Mouse (Mus musculus) C2C12 (cell line): ENCODE measurements around the gene Tspan14. TPM values are rescaled to one million over a fixed set of nuclear protein-coding genes. Genes with fewer than 3 reads are reported as not detected.

Source experiments
- H3K27me3 ChIP-seq: one replicate; pipeline ENCODE4 v1.6.1; 2011; ENCODE audit not compliant: control insufficient read depth, insufficient read depth, insufficient read length
- H3K36me3 ChIP-seq: one replicate; pipeline ENCODE4 v1.6.1; 2011; ENCODE audit not compliant: control insufficient read depth, insufficient read depth
- H3K4me3 ChIP-seq: one replicate; pipeline ENCODE4 v1.5.1; 2011; ENCODE audit warnings: mild to moderate bottlenecking, control low read depth; ENCODE audit not compliant: poor library complexity, insufficient read depth, severe bottlenecking
- H3K79me2 ChIP-seq: one replicate; pipeline ENCODE4 v1.6.1; 2011; ENCODE audit not compliant: control insufficient read depth, insufficient read depth
- H3K79me3 ChIP-seq: one replicate; pipeline ENCODE4 v1.6.1; 2011; ENCODE audit warnings: low read depth, control low read depth
- H3ac ChIP-seq: one replicate; pipeline ENCODE3; 2011; ENCODE audit warnings: low read depth; ENCODE audit not compliant: control insufficient read depth, insufficient read length
- CEBPB ChIP-seq: IDR thresholded peaks from one replicate; pipeline ENCODE4 v1.6.1; 2011; ENCODE audit warnings: low read depth, mild to moderate bottlenecking, control low read depth, moderate library complexity
- CTCF ChIP-seq: IDR thresholded peaks from one replicate; pipeline ENCODE4 v1.5.1; 2011; ENCODE audit not compliant: control insufficient read depth, insufficient read depth, insufficient read length
- FOSL1 ChIP-seq: IDR thresholded peaks from one replicate; pipeline ENCODE4 v1.8.0; 2011; ENCODE audit warnings: mild to moderate bottlenecking, low read length; ENCODE audit not compliant: poor library complexity, insufficient read depth, severe bottlenecking
- MAX ChIP-seq: IDR thresholded peaks from one replicate; pipeline ENCODE4 v1.6.1; 2011; ENCODE audit warnings: mild to moderate bottlenecking, control low read depth
- MYOD1 ChIP-seq: IDR thresholded peaks from one replicate; pipeline ENCODE4 v1.6.1; 2011; ENCODE audit warnings: low read depth; ENCODE audit not compliant: control insufficient read depth, insufficient read length
- MYOG ChIP-seq: IDR thresholded peaks from one replicate; pipeline ENCODE4 v1.6.1; 2011; ENCODE audit not compliant: control insufficient read depth, insufficient read length; ENCODE audit errors: extremely low read depth
- USF1 ChIP-seq: IDR thresholded peaks from one replicate; pipeline ENCODE4 v1.6.1; 2011; ENCODE audit warnings: low read depth, mild to moderate bottlenecking, control low read depth, moderate library complexity
- polyA plus RNA-seq: library from polyadenylated mRNA; unstranded; fragments of >200 nt; fragmentation: generic; extraction: Trizol; gene quantifications from one replicate; pipeline ENCODE4 v1.2.1, GENCODE M21; 2012; ENCODE audit warnings: missing spikeins

The Tspan14 gene
- polyA plus RNA-seq, 1 experiment: 41.5 TPM

DNA sequence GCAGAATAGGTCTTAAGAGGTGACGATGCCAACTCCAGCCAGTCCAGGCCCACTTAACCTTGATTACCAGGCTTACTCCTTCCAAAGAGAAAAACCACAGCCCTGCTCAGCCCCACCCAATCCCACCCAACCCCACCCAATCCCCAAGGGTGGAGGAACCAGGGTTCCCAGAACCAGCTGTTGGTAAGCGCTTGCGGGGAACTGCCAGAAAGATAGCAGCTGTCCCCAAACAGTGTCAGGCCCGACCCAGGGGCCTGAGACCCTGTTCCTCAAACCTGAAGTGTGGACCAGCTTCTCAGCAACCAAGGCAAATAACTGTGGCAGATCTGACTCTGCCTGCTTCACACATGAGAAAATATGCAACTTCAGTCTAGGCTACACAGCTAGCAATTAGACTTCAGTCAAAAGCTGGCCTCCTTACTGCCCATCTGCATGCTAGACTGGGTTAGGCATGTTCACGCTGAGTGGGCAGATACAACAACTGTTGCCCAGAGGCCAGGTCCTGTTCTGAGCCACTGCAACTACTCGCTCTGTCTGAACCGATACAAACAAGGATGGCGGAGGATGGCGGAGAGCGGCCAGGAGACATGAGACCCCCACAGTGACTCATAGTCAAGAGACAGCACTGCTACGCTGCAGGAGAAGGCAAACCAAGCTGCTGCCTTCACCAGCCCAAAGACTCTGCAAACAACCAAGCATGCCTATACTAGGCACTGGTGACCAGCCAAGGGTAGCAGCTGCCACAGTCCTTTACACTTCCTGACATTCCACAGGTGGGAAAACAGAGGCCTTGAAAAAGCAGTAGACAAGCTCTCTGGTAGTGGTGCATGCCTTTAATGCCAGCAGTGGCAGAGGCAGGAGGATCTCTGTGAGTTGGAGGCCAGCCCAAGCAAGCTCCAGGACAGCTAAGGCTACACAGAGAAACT lies 4.0 kb downstream of the Tspan14 start:
- TF ChIP-seq MYOG (no peak), MYOD1 (peak; percentile 98)
- H3K27me3 ChIP-seq: no peaks in the 10 kb centered on the region
- no peak overlapping the region for H3K4me3 ChIP-seq
- peaks cover 72% of the 10 kb centered on the region for H3K79me3 ChIP-seq
- peaks cover 83% of the 10 kb centered on the region for H3K79me2 ChIP-seq
- H3K36me3 ChIP-seq: peaks cover 8% of the 10 kb centered on the region
- no peak overlapping the region for H3ac ChIP-seq

DNA sequence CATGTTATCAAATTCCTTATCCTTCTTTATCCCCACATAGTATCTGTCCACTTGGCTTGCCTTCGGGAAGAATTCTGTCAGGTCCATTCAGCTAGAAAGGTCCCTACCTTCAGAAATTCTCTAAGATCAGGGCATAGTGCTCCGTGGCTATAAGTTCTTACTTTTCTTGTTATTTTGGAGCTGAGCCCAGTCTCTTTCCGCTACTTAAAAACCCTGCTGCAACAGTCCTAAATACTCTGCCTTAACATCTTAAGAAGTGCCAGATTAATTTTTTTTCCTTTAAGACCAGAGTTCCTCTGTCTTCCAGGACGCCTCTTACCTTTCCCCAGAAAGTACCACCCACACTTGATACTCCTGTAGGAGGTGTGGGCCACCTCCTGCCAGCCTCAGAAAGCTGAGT lies 6.4 kb downstream of the Tspan14 start:
- no peaks in the 10 kb centered on the region for H3K27me3 ChIP-seq
- H3K36me3 ChIP-seq: peaks cover 8% of the 10 kb centered on the region
- H3K4me3 ChIP-seq: no peak overlapping the region
- H3ac ChIP-seq: no peak overlapping the region
- H3K79me3 ChIP-seq: peaks cover 67% of the 10 kb centered on the region
- TF ChIP-seq CEBPB (no peak), USF1 (no peak), MAX (no peak), FOSL1 (no peak), MYOG (no peak), CTCF (no peak), MYOD1 (no peak)
- H3K79me2 ChIP-seq: peaks cover 86% of the 10 kb centered on the region

DNA sequence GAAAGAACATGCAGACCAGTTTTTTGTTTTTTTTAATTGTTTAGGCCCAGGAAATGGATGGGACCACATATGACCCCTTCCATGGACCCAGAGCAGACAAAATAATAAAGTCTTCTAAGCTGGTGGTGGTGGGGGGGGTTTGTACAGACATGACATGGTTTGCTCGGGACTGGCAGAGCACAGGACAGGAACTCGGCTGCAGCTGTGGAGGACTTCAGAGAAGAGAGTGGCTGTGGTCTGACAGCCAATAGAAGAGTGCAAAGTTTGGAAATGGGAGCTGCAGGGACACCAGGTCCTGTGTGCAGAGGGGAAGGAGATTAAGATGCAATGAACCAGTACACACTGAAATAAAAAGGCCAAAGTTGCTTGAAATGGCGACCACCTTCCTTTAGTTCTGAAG lies 7.0 kb downstream of the Tspan14 start:
- Histone ChIP-seq H3K79me3 (peaks cover 64% of the 10 kb centered on the region), H3ac (no peak overlapping the region), H3K36me3 (peaks cover 8% of the 10 kb centered on the region), H3K79me2 (peaks cover 86% of the 10 kb centered on the region), H3K4me3 (no peak overlapping the region), H3K27me3 (no peaks in the 10 kb centered on the region)
- TF ChIP-seq USF1 (no peak), FOSL1 (no peak), MAX (no peak), MYOD1 (no peak), MYOG (no peak), CTCF (no peak), CEBPB (no peak)

DNA sequence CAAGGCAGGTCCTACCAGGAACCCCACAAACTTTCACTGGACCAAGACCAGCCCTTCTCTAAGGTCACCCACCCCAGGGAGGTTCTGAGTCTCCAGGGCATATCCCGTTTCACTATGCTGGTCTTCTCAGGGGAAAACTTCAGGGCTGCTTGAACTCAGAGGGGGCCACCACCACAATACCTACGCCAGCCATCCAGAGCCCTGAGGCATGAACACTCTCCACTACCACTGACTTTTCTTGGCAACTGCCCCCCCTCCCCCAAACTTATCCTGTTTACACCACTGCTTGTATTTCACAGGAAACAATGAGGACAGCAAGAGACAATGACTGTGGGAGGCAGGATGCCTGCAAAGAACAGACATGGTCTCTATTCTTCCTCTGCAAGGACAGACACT lies 7.6 kb downstream of the Tspan14 start:
- Histone ChIP-seq H3K36me3 (peaks cover 8% of the 10 kb centered on the region), H3K27me3 (no peaks in the 10 kb centered on the region), H3ac (no peak overlapping the region), H3K79me2 (peaks cover 86% of the 10 kb centered on the region), H3K4me3 (no peak overlapping the region), H3K79me3 (peaks cover 64% of the 10 kb centered on the region)
- TF ChIP-seq FOSL1 (no peak), MYOG (no peak), USF1 (no peak), CTCF (no peak), MYOD1 (no peak), CEBPB (no peak), MAX (no peak)

DNA sequence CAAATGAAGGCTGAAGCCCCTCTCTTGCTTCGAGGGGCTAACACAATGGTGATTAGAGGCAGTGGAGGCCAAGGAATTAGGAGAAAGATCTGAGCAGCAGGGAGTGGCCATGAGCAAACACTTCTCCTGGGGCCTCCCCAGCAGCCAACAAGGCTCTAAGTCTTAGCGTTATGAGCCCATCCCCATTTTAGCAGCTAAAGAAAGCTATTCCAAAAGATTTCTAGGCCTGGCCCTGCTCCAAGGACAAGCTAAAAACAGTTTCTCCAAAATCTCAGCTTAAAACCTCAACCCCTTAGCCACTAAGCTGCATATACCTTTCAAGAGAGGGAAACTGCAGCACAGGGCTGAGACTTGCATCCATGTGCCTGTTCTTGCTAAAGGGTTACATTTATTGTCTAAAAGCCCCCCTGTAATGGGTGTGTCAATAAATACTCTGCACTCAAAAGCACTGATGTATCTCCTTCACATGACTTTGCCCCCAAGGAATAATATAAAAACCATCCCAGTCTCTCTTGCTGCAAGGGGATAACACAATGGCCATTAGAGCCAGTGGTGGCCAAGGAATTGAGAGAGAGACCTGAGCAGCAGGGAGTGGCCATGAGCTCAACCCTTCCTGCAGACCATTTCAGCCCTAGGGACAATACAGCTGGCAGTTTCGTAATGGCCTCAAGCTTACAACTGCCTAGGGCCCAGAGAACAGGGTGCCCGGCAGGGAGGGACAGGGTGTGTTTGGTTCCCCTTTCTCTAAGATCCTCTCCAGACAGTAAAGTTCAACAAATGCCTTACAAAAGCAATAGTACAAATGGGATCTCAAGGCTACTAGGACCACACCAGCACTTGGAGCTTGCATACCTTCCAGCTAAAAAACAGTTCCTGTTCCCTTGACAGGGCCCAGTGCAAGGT lies 8.3 kb downstream of the Tspan14 start:
- Histone ChIP-seq H3K4me3 (no peak overlapping the region), H3K79me2 (peaks cover 86% of the 10 kb centered on the region), H3K79me3 (peaks cover 64% of the 10 kb centered on the region), H3ac (no peak overlapping the region), H3K36me3 (peaks cover 8% of the 10 kb centered on the region), H3K27me3 (no peaks in the 10 kb centered on the region)
- TF ChIP-seq CTCF: no peak
- TF ChIP-seq MYOG: no peak
- TF ChIP-seq CEBPB: peak; percentile 44
